Mouse (Mus musculus) thymus, adult 2 months (tissue): ENCODE data around the gene Itgb6. TPM values are rescaled to one million over a fixed set of nuclear protein-coding genes. Genes with fewer than 3 reads are reported as not detected.

Experiments
- DNase-seq: peaks from one replicate; pipeline ENCODE4 v3.0.0; 2021
- H3K27ac ChIP-seq: fragments of 200-500 bp; 2 replicates; pipeline ENCODE4 v1.5.1; 2012; ENCODE audit warnings: low read length, control low read depth; ENCODE audit not compliant: control insufficient read depth, insufficient read depth
- H3K27me3 ChIP-seq: fragments of 200-500 bp; 2 replicates; pipeline ENCODE4 v1.6.1; 2012; ENCODE audit warnings: mild to moderate bottlenecking, low read length, moderate library complexity, mixed read lengths; ENCODE audit not compliant: control insufficient read depth, insufficient read depth
- H3K36me3 ChIP-seq: fragments of 200-500 bp; 2 replicates; pipeline ENCODE4 v1.6.1; 2012; ENCODE audit warnings: mild to moderate bottlenecking, low read length, moderate library complexity; ENCODE audit not compliant: control insufficient read depth, insufficient read depth
- H3K4me1 ChIP-seq: fragments of 200-500 bp; replicated peaks from 2 replicates; pipeline ENCODE4 v1.6.1; 2012; ENCODE audit warnings: low read length; ENCODE audit not compliant: control insufficient read depth, insufficient read depth
- H3K4me3 ChIP-seq: fragments of 200-500 bp; 2 replicates; pipeline ENCODE4 v1.5.1; 2012; ENCODE audit warnings: mild to moderate bottlenecking, low read length, control low read depth, moderate library complexity; ENCODE audit not compliant: control insufficient read depth, insufficient read depth
- CTCF ChIP-seq: fragments of 200-500 bp; IDR thresholded peaks from 2 replicates; pipeline ENCODE4 v1.5.1; 2012; ENCODE audit warnings: mild to moderate bottlenecking, control low read depth, low read length, moderate library complexity, borderline replicate concordance; ENCODE audit not compliant: control insufficient read depth, poor library complexity, insufficient read depth; ENCODE audit errors: extremely low read depth
- POLR2A ChIP-seq: fragments of 200-500 bp; IDR thresholded peaks from 2 replicates; pipeline ENCODE4 v1.6.1; 2012; ENCODE audit warnings: mild to moderate bottlenecking, low read length, control low read depth, moderate library complexity; ENCODE audit not compliant: control insufficient read depth, poor library complexity, insufficient read depth; ENCODE audit errors: extremely low read depth
- WGBS: fragments of 180-500 bp; shearing (Covaris S2); methylation state at CpG from one replicate; pipeline ENCODE4 v1.1.7; 2018; 5-methylcytosine and 5-hydroxymethylcytosine counted together
- polyA plus RNA-seq: library from polyadenylated mRNA; depleted of rRNA; stranded (reverse); fragments of >200 nt; gene quantifications from 2 replicates; pipeline ENCODE4 v1.2.3, GENCODE M21; 2012

Itgb6 gene
- polyA plus RNA-seq, 1 experiment: 1.2 TPM

GRCm38 (mm10) chr2:60711098-60711880 is 11.2 kb downstream of the Itgb6 start:
- TF ChIP-seq POLR2A: no peak
- no peak for TF ChIP-seq CTCF
- no peak overlapping the region for H3K27ac ChIP-seq

GRCm38 (mm10) chr2:60710317-60710716 is 12.1 kb downstream of the Itgb6 start:
- WGBS: 81% methylated on average over 4 of the region's 4 CpGs
- no peak for DNase-seq
- H3K27ac ChIP-seq: no peak overlapping the region
- H3K36me3 ChIP-seq: no peaks in the 10 kb centered on the region
- H3K27me3 ChIP-seq: no peaks in the 10 kb centered on the region
- TF ChIP-seq POLR2A (no peak), CTCF (no peak)
- H3K4me3 ChIP-seq: no peak overlapping the region
- H3K4me1 ChIP-seq: peaks cover 10% of the 10 kb centered on the region

More at GRCm38 (mm10) chr2:60711098-60711880, 11.2 kb downstream of the Itgb6 start:
- Histone ChIP-seq H3K36me3 (no peaks in the 10 kb centered on the region), H3K4me3 (no peak overlapping the region), H3K4me1 (peaks cover 16% of the 10 kb centered on the region), H3K27me3 (no peaks in the 10 kb centered on the region)
- 87% methylated on average over 7 of the region's 7 CpGs for WGBS
- no peak for DNase-seq

GRCm38 (mm10) chr2:60708671-60709070 is 13.8 kb downstream of the Itgb6 start:
- Histone ChIP-seq H3K27ac (no peak overlapping the region), H3K4me3 (no peak overlapping the region), H3K36me3 (no peaks in the 10 kb centered on the region), H3K4me1 (0 out of 2 replicates have a peak, but pooled peaks cover 2% of the 10 kb centered on the region), H3K27me3 (no peaks in the 10 kb centered on the region)
- no peak for DNase-seq
- WGBS: 75% methylated on average over 3 of the region's 3 CpGs
- TF ChIP-seq POLR2A: no peak
- TF ChIP-seq CTCF: no peak

GRCm38 (mm10) chr2:60706866-60707265 is 15.6 kb downstream of the Itgb6 start:
- peaks cover 8% of the 10 kb centered on the region for H3K4me1 ChIP-seq
- 91% methylated on average over 3 of the region's 3 CpGs for WGBS
- DNase-seq: no peak
- no peak overlapping the region for H3K4me3 ChIP-seq
- H3K36me3 ChIP-seq: no peaks in the 10 kb centered on the region
- no peaks in the 10 kb centered on the region for H3K27me3 ChIP-seq
- TF ChIP-seq CTCF (no peak), POLR2A (no peak)
- no peak overlapping the region for H3K27ac ChIP-seq

- DNase-seq: no peak
- TF ChIP-seq CTCF: no peak
- no peak for TF ChIP-seq POLR2A
- Histone ChIP-seq H3K36me3 (no peaks in the 10 kb centered on the region), H3K27ac (no peak overlapping the region), H3K4me3 (no peak overlapping the region), H3K4me1 (peaks cover 8% of the 10 kb centered on the region), H3K27me3 (no peaks in the 10 kb centered on the region)
- WGBS: 95% methylated on average over 8 of the region's 8 CpGs
Measured at GRCm38 (mm10) chr2:60705426-60705825, 17.0 kb downstream of the Itgb6 start.

- H3K36me3 ChIP-seq: no peaks in the 10 kb centered on the region
- no peak overlapping the region for H3K4me3 ChIP-seq
- H3K27me3 ChIP-seq: no peaks in the 10 kb centered on the region
- DNase-seq: no peak
- WGBS: 87% methylated on average over 4 of the region's 4 CpGs
- H3K4me1 ChIP-seq: peaks cover 8% of the 10 kb centered on the region
- no peak overlapping the region for H3K27ac ChIP-seq
- TF ChIP-seq POLR2A (no peak), CTCF (no peak)
Measured at GRCm38 (mm10) chr2:60703315-60703714, 19.1 kb downstream of the Itgb6 start.
